ENCODE assay signal across 28 mouse cellular contexts in the genomic region with DNA sequence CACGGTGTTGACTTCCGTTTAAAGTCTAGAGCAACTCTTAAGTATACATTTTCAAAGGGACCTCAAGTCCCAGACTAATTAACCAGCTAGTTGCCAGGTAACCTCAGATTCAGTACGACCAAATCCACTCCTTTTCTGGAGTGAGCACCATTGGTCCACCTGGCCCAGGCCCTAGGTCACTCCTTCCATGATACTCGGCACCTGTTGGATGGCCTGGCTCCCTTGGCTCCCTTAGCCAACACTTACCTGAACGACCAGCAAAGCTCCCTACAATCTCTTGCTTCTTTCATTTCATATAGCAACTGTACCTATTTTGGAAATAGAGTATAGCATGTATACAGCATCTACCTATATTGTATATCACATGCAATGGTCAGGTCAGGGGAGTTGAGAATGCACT. TPM values are rescaled to one million over a fixed set of nuclear protein-coding genes. Genes with fewer than 3 reads are reported as not detected.
"Had no signal": no experiment of that assay in that cellular context is flagged by ENCODE, and none has a peak within 500 bp of the region (broad histone marks: within the 10 kb centered on the region; RNA-seq: fewer than 3 reads in every experiment).

No protein-coding gene starts in this region.

- H3K27ac ChIP-seq: gastrocnemius, adult 2 months; heart, adult 2 months; hindbrain, embryonic 10.5 days; hindbrain, embryonic 12.5 days; hindbrain, embryonic 14.5 days; layer of hippocampus, adult 2 months; left cerebral cortex, adult 2 months; limb, embryonic 12.5 days; liver, embryonic 13.5 days; liver, embryonic 15.5 days had no signal

- ATAC-seq: hindbrain, embryonic 16.5 days; inflammation-experienced regulatory T-cells, adult 6 months; intestine, embryonic 16.5 days had no signal

- H3K27me3 ChIP-seq: hindbrain, embryonic 12.5 days; liver, embryonic 13.5 days; liver, embryonic 15.5 days had no signal

- H3K9me3 ChIP-seq: hindbrain, embryonic 10.5 days; hindbrain, embryonic 12.5 days; limb, embryonic 12.5 days; liver, embryonic 13.5 days; liver, embryonic 15.5 days had no signal

- H3K4me3 ChIP-seq: gastrocnemius, adult 2 months; heart, adult 2 months; hindbrain, embryonic 10.5 days; hindbrain, embryonic 12.5 days; layer of hippocampus, adult 2 months; left cerebral cortex, adult 2 months; limb, embryonic 12.5 days; liver, embryonic 13.5 days; liver, embryonic 15.5 days had no signal

- H3K4me2 ChIP-seq: heart, embryonic 11.5 days; hindbrain, embryonic 12.5 days; hindbrain, embryonic 14.5 days; limb, embryonic 12.5 days; liver, embryonic 13.5 days; liver, embryonic 15.5 days had no signal

- DNase-seq: gastrocnemius, adult 2 months; gastrocnemius, postnatal 10 days; gastrocnemius, postnatal 25 days; heart, adult 2 months; heart, postnatal 10 days; heart, postnatal 4 days; kidney, postnatal 10 days; kidney, postnatal 4 days; left cerebral cortex, postnatal 4 days; liver, embryonic 13.5 days had no signal

- H3K9ac ChIP-seq: hindbrain, embryonic 12.5 days; hindbrain, embryonic 14.5 days; limb, embryonic 12.5 days; liver, embryonic 13.5 days; liver, embryonic 15.5 days had no signal

- H3K36me3 ChIP-seq: hindbrain, embryonic 10.5 days; hindbrain, embryonic 12.5 days; limb, embryonic 12.5 days; liver, embryonic 13.5 days; liver, embryonic 15.5 days had no signal

RNA-seq across cellular contexts. Expression of a gene that starts 16.6 kb away (rescaled TPM):
- polyA plus RNA-seq: frontal cortex, adult 2 months; heart, adult 2 months; heart, embryonic 11.5 days; heart, embryonic 14.5 days; heart, embryonic 16.5 days; hindbrain, embryonic 10.5 days; hindbrain, embryonic 12.5 days; hindbrain, embryonic 14.5 days; hindbrain, embryonic 16.5 days; inflammation-experienced regulatory T-cells, adult 6 months; intestine, embryonic 16.5 days; kidney, embryonic 14.5 days; kidney, embryonic 16.5 days; limb, embryonic 12.5 days; limb, embryonic 14.5 days; liver, adult 2 months; liver, embryonic 13.5 days; liver, embryonic 15.5 days had no signal

RNA-seq across cellular contexts. Expression of a gene that starts 47.1 kb away (rescaled TPM):
- polyA plus RNA-seq: heart, adult 2 months; heart, embryonic 11.5 days; heart, embryonic 14.5 days; heart, embryonic 16.5 days; hindbrain, embryonic 10.5 days; hindbrain, embryonic 12.5 days; hindbrain, embryonic 14.5 days; inflammation-experienced regulatory T-cells, adult 6 months; kidney, embryonic 14.5 days; kidney, embryonic 16.5 days; limb, embryonic 12.5 days; limb, embryonic 14.5 days; liver, adult 2 months; liver, embryonic 13.5 days; liver, embryonic 15.5 days had no signal
